Mouse (Mus musculus): Measurements from ENCODE around the gene Shisa3. TPM values are rescaled to one million over a fixed set of nuclear protein-coding genes. Genes with fewer than 3 reads are reported as not detected.

Shisa3 gene
- total and polyA plus RNA-seq, 3 experiments, result 0.06 TPM; not detected in 2

DNA sequence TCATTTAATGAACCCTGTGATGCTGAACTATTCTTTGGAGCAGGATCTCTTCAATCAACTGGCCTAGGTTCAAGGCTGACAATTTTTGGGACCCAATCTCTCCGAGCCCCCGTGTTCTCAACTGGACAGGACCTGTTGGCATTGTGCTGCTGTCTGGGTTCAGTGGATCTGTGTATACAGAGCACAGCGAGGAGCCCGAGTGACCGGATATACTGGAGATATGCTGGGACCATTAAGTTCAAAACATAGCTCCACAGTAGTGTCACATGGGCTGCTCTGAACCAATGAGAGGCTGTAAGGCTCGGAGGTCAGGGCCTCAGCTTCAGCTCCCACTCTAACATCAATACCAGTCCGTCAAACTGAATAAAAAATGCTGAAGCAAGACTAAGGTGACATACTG is 21.8 kb downstream of the Shisa3 start:
- Histone ChIP-seq H3K27ac (ENCODE audit: control insufficient read depth, low read depth, low read length) (no peak overlapping the region), H3K79me2 (ENCODE audit: control insufficient read depth, insufficient read depth, low read length, poor library complexity) (no peaks in the 10 kb centered on the region), H3K4me1 (ENCODE audit: control insufficient read depth in 1 of 2, insufficient read depth in 2 of 2, low read length in 2 of 2) (peaks cover 2 to 4% of the 10 kb centered on the region in 2 experiments; a peak in 2 of 4 replicates), H3K9ac (ENCODE audit: control insufficient read depth, low read depth, low read length, poor library complexity, severe bottlenecking) (no peak overlapping the region), H3K27me3 (ENCODE audit: control insufficient read depth in 1 of 2, insufficient read depth in 2 of 2, low read length in 2 of 2) (no peaks in the 10 kb centered on the region), H3K9me3 (replicated peaks; ENCODE audit: insufficient read depth, low read length) (no peaks in the 10 kb centered on the region), H3K36me3 (ENCODE audit: control insufficient read depth in 1 of 2, insufficient read depth in 2 of 2, low read length in 2 of 2) (no peaks in the 10 kb centered on the region; a peak in 2 of 4 replicates), H3K4me3 (ENCODE audit: control insufficient read depth in 1 of 2, insufficient read depth in 1 of 2, low read depth in 2 of 2, low read length in 2 of 2) (no peak overlapping the region)
- TF ChIP-seq CHD2 (IDR thresholded peaks at IDR 0.05; ENCODE audit: low read length) (no peak), MXI1 (IDR thresholded peaks at IDR 0.05; ENCODE audit: low read depth, low read length) (no peak), KAT2A (conservative IDR thresholded peaks at IDR 0.05; ENCODE audit: low read depth, low read length) (no peak), MAX (IDR thresholded peaks at IDR 0.05; ENCODE audit: low read length) (no peak)
- DNase-seq (ENCODE audit: low read depth, low spot score), result no peak

DNA sequence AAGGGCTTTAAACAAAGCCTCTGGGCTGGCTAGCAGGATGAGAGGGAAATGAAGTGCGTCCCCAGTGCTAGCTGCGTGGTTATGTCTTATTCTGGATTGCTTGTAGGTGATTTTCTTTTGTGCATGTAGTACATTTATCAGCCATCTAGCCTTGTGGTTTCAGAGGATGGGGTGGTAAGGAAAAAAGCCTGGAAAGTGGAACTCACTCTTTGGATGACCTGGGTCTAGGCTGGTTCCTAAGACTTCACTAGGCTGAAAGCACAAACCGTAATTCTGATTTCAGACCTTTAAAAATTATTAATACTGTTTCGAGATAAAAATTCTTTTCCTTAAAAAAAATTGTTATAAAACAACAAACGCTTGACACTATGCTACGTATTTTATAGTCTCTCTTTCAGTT is 22.2 kb downstream of the Shisa3 start:
- Histone ChIP-seq H3K4me3 (ENCODE audit: control insufficient read depth in 1 of 2, insufficient read depth in 1 of 2, low read depth in 2 of 2, low read length in 2 of 2) (no peak overlapping the region), H3K9me3 (replicated peaks; ENCODE audit: insufficient read depth, low read length) (no peaks in the 10 kb centered on the region), H3K27me3 (ENCODE audit: control insufficient read depth in 1 of 2, insufficient read depth in 2 of 2, low read length in 2 of 2) (no peaks in the 10 kb centered on the region), H3K36me3 (ENCODE audit: control insufficient read depth in 1 of 2, insufficient read depth in 2 of 2, low read length in 2 of 2) (no peaks in the 10 kb centered on the region; a peak in 2 of 4 replicates), H3K27ac (ENCODE audit: control insufficient read depth, low read depth, low read length) (no peak overlapping the region), H3K79me2 (ENCODE audit: control insufficient read depth, insufficient read depth, low read length, poor library complexity) (no peaks in the 10 kb centered on the region), H3K4me1 (ENCODE audit: control insufficient read depth in 1 of 2, insufficient read depth in 2 of 2, low read length in 2 of 2) (peaks cover 2 to 4% of the 10 kb centered on the region in 2 experiments; a peak in 2 of 4 replicates), H3K9ac (ENCODE audit: control insufficient read depth, low read depth, low read length, poor library complexity, severe bottlenecking) (no peak overlapping the region)
- no peak for TF ChIP-seq CHD1 (IDR thresholded peaks at IDR 0.05; ENCODE audit: low read depth, low read length)
- TF ChIP-seq ZKSCAN1 (IDR thresholded peaks at IDR 0.05; ENCODE audit: low read depth, low read length), result no peak
- no peak for TF ChIP-seq E2F4 (IDR thresholded peaks at IDR 0.05; ENCODE audit: borderline replicate concordance, low read depth, low read length)
- peak; percentile 23 for DNase-seq (ENCODE audit: low read depth, low spot score)

DNA sequence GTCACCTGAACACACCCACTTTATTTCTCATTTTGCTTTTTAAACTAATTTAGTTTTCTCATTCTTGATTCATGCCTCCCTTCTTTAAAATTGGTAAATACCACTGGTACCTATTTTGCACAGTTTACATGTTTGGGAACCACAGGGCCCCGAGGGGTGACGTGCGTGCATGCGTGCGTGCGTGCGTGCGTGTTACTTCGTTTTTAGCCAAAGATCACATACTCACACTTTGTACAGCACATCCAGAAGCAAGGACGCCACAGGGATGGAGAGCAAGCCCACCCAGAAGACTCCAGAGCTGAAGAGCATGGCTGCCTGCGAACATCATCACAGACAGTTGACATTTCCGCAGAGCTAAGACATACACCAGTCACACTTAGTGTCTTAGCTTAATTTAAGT is 23.6 kb downstream of the Shisa3 start:
- Histone ChIP-seq H3K27me3 (ENCODE audit: control insufficient read depth in 1 of 2, insufficient read depth in 2 of 2, low read length in 2 of 2) (no peaks in the 10 kb centered on the region), H3K79me2 (ENCODE audit: control insufficient read depth, insufficient read depth, low read length, poor library complexity) (no peaks in the 10 kb centered on the region), H3K36me3 (ENCODE audit: control insufficient read depth in 1 of 2, insufficient read depth in 2 of 2, low read length in 2 of 2) (no peaks in the 10 kb centered on the region; a peak in 2 of 4 replicates), H3K4me1 (ENCODE audit: control insufficient read depth in 1 of 2, insufficient read depth in 2 of 2, low read length in 2 of 2) (peaks cover 2 to 4% of the 10 kb centered on the region in 2 experiments; a peak in 2 of 4 replicates), H3K9me3 (replicated peaks; ENCODE audit: insufficient read depth, low read length) (no peaks in the 10 kb centered on the region), H3K9ac (ENCODE audit: control insufficient read depth, low read depth, low read length, poor library complexity, severe bottlenecking) (no peak overlapping the region), H3K4me3 (ENCODE audit: control insufficient read depth in 1 of 2, insufficient read depth in 1 of 2, low read depth in 2 of 2, low read length in 2 of 2) (no peak overlapping the region), H3K27ac (ENCODE audit: control insufficient read depth, low read depth, low read length) (no peak overlapping the region)
- TF ChIP-seq POLR2AphosphoS5 (IDR thresholded peaks at IDR 0.05; ENCODE audit: borderline replicate concordance, low read depth, low read length) (no peak), ZC3H11A (IDR thresholded peaks at IDR 0.05; ENCODE audit: low read depth, low read length) (no peak), ZKSCAN1 (IDR thresholded peaks at IDR 0.05; ENCODE audit: low read depth, low read length) (no peak), TBP (IDR thresholded peaks at IDR 0.05; ENCODE audit: low read depth, low read length) (no peak), MAZ (IDR thresholded peaks at IDR 0.05; ENCODE audit: low read depth, low read length) (no peak), HCFC1 (IDR thresholded peaks at IDR 0.05; ENCODE audit: low read depth, low read length) (no peak), CHD1 (IDR thresholded peaks at IDR 0.05; ENCODE audit: low read depth, low read length) (no peak), RAD21 (IDR thresholded peaks at IDR 0.05; ENCODE audit: low read depth, low read length) (no peak), USF2 (IDR thresholded peaks at IDR 0.05; ENCODE audit: borderline replicate concordance in 1 of 2, insufficient read depth in 1 of 2, low read depth in 1 of 2, low read length in 2 of 2) (no peak), GATA1 (IDR thresholded peaks at IDR 0.05; ENCODE audit: low read depth, low read length) (no peak), CHD2 (IDR thresholded peaks at IDR 0.05; ENCODE audit: low read length) (no peak), TAL1 (IDR thresholded peaks at IDR 0.05; ENCODE audit: low read length) (no peak), MYB (IDR thresholded peaks at IDR 0.05; ENCODE audit: low read depth, low read length) (no peak), RCOR1 (IDR thresholded peaks at IDR 0.05; ENCODE audit: low read depth, low read length) (no peak), TCF12 (IDR thresholded peaks at IDR 0.05; ENCODE audit: low read depth, low read length) (no peak), MXI1 (IDR thresholded peaks at IDR 0.05; ENCODE audit: low read depth, low read length) (no peak)
- no peak for DNase-seq (ENCODE audit: low read depth, low spot score)
